ENCODE assay signal across 8 mouse cellular contexts in genomic region chr4:62501964-62502732, GRCm38 (mm10). TPM values are rescaled to one million over a fixed set of nuclear protein-coding genes. Genes with fewer than 3 reads are reported as not detected.
DNase-seq lines count a peak whose midpoint lies in the region; ATAC-seq lines count a peak whose summit lies in the region.

No protein-coding gene starts in this region.

- WGBS in hindbrain, embryonic 14.5 days: 2% methylated on average over 38 of the region's 38 CpGs

- no peaks in the 10 kb centered on the region for H3K9me3 ChIP-seq in hindbrain, embryonic 14.5 days (ENCODE audit: control insufficient read depth, low read length)

- peak overlapping the region; percentile 55 for H3K4me2 ChIP-seq in hindbrain, embryonic 14.5 days (replicated peaks)

- H3K36me3 ChIP-seq in hindbrain, embryonic 14.5 days (replicated peaks; ENCODE audit: control insufficient read depth, insufficient read depth): peaks cover 12% of the 10 kb centered on the region; the same call in 1 of the 2 replicates

- 0 out of 2 replicates have a peak, but pooled peaks cover 7% of the 10 kb centered on the region for H3K4me1 ChIP-seq in hindbrain, embryonic 14.5 days (replicated peaks; ENCODE audit: control insufficient read depth, insufficient read depth, low read length)

- DNase-seq in T-cell, adult 2 months (ENCODE audit: low spot score): peak; percentile 54
- peak; percentile 92 to 94 for DNase-seq in cerebellum, postnatal 25 days
- peak; percentile 80 to 85 for DNase-seq in frontal cortex, postnatal 25 days (ENCODE audit: low spot score in 2 of 2)
- peak; percentile 87 for DNase-seq in hindbrain, embryonic 14.5 days (ENCODE audit: low spot score)
- DNase-seq in left cerebral cortex, adult 11 months (ENCODE audit: low spot score): peak; percentile 83
- DNase-seq in lung, postnatal 36 days: peak; percentile 95
- DNase-seq in retina, embryonic 14.5 days (ENCODE audit: low spot score): peak; percentile 100
- DNase-seq in thymus, postnatal 36 days: peak; percentile 84 to 85

- H3K4me3 ChIP-seq in hindbrain, embryonic 14.5 days (replicated peaks; ENCODE audit: low read length): peak overlapping the region; percentile 78

- H3K27me3 ChIP-seq in hindbrain, embryonic 14.5 days (ENCODE audit: control insufficient read depth, insufficient read depth, low read length): no peaks in the 10 kb centered on the region

- H3K9ac ChIP-seq in hindbrain, embryonic 14.5 days: peak overlapping the region; percentile 83

- peak; percentile 97 for ATAC-seq in hindbrain, embryonic 14.5 days (ENCODE audit: low FRiP score)

- H3K27ac ChIP-seq in hindbrain, embryonic 14.5 days: peak overlapping the region; percentile 68; the same call in 1 of the 2 replicates

RNA-seq across cellular contexts. Expression of gene Hdhd3, which starts 1.1 kb away (rescaled TPM):
- polyA plus RNA-seq in hindbrain, embryonic 14.5 days (2014; fragmentation: Nextera tagmentation; extraction: Ambion mirVana): 11.7 and 13.3 TPM in 2 replicates

RNA-seq across cellular contexts. Expression of gene Alad, which starts 17.6 kb away (rescaled TPM):
- polyA plus RNA-seq in hindbrain, embryonic 14.5 days (2014; fragmentation: Nextera tagmentation; extraction: Ambion mirVana): 73.4 and 75.2 TPM in 2 replicates

RNA-seq across cellular contexts. Expression of gene Bspry, which starts 22.3 kb away (rescaled TPM):
- polyA plus RNA-seq in hindbrain, embryonic 14.5 days (2014; fragmentation: Nextera tagmentation; extraction: Ambion mirVana): 0.86 and 1.2 TPM in 2 replicates

RNA-seq across cellular contexts. Expression of gene Pole3, which starts 22.7 kb away (rescaled TPM):
- polyA plus RNA-seq in hindbrain, embryonic 14.5 days (2014; fragmentation: Nextera tagmentation; extraction: Ambion mirVana): 52.7 and 58.3 TPM in 2 replicates

RNA-seq across cellular contexts. Expression of gene 4933430I17Rik, which starts 23.0 kb away (rescaled TPM):
- 0.24 and 0.76 TPM in 2 replicates for polyA plus RNA-seq in hindbrain, embryonic 14.5 days (2014; fragmentation: Nextera tagmentation; extraction: Ambion mirVana)

Comparison
In these comparisons a context has a peak if more than half of its experiments do, and no peak if none do; other contexts are left out.
1. Peak in every context shown above with its lines: DNase-seq, ATAC-seq, H3K4me3 ChIP-seq and H3K27ac ChIP-seq.